ENCODE assay signal across 26 mouse cellular contexts in the genomic region with DNA sequence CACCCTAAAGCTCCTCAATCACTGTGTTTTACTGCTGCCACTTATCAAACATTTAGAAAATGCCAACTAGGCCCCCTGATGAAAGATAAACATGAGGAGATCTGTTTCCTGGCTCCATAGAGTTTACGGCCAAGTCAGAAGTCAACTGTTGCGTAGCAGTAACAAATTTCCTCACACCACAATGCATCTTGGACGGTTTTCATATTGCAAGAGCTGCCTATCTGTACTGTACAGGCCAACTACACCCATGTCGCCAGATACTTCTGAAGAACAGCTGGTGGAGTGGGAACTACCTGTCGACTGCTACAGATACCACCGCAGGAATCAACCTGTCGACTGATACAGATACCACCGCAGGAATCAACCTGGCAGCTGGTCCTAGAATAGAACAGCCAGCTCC. TPM values are rescaled to one million over a fixed set of nuclear protein-coding genes. Genes with fewer than 3 reads are reported as not detected.
"Had no signal": no experiment of that assay in that cellular context is flagged by ENCODE, and none has a peak within 500 bp of the region (broad histone marks: within the 10 kb centered on the region; RNA-seq: fewer than 3 reads in every experiment).

No protein-coding gene starts in this region.

- H3K9me3 ChIP-seq: heart, embryonic 13.5 days; heart, embryonic 15.5 days; limb, embryonic 10.5 days; limb, embryonic 12.5 days; liver, embryonic 13.5 days had no signal

- H3K27ac ChIP-seq: heart, adult 2 months; heart, embryonic 13.5 days; heart, embryonic 15.5 days; hindbrain, embryonic 14.5 days; layer of hippocampus, adult 2 months; left cerebral cortex, adult 2 months; limb, embryonic 10.5 days; limb, embryonic 12.5 days; liver, embryonic 13.5 days had no signal

- H3K4me1 ChIP-seq: limb, embryonic 10.5 days; limb, embryonic 12.5 days had no signal

- H3K4me2 ChIP-seq: heart, embryonic 11.5 days; heart, embryonic 13.5 days; heart, embryonic 15.5 days; hindbrain, embryonic 14.5 days; limb, embryonic 12.5 days; liver, embryonic 13.5 days had no signal

- H3K4me3 ChIP-seq: heart, adult 2 months; heart, embryonic 13.5 days; heart, embryonic 15.5 days; layer of hippocampus, adult 2 months; left cerebral cortex, adult 2 months; limb, embryonic 10.5 days; limb, embryonic 12.5 days; liver, embryonic 13.5 days had no signal

- H3K36me3 ChIP-seq: heart, embryonic 15.5 days; limb, embryonic 10.5 days; limb, embryonic 12.5 days; liver, embryonic 13.5 days had no signal

- H3K9ac ChIP-seq: heart, embryonic 13.5 days; heart, embryonic 15.5 days; hindbrain, embryonic 14.5 days; limb, embryonic 12.5 days; liver, embryonic 13.5 days had no signal

- ATAC-seq: hindbrain, embryonic 16.5 days; intestine, postnatal 0 days had no signal

- H3K27me3 ChIP-seq: heart, embryonic 13.5 days; heart, embryonic 15.5 days; limb, embryonic 12.5 days; liver, embryonic 13.5 days had no signal

- DNase-seq: gastrocnemius, postnatal 14 days; gastrocnemius, postnatal 36 days; heart, adult 11 months; heart, adult 2 months; heart, postnatal 14 days; heart, postnatal 36 days; kidney, adult 18-20 months; kidney, adult 8-10 months; kidney, postnatal 10 days; kidney, postnatal 25 days; kidney, postnatal 4 days; liver; liver, embryonic 13.5 days had no signal

RNA-seq across cellular contexts. Expression of a gene that starts 43.2 kb away (rescaled TPM):
- total RNA-seq: gastrocnemius, adult 18-20 months; gastrocnemius, adult 8-10 months; heart, postnatal 36 days; hematopoietic stem cell, adult 5-6 weeks had no signal

RNA-seq across cellular contexts. Expression of a gene that starts 59.7 kb away (rescaled TPM):
- total RNA-seq: hematopoietic stem cell, adult 5-6 weeks had no signal
- polyA plus RNA-seq: limb, embryonic 12.5 days had no signal
